10 mouse cellular contexts compared by ENCODE assay signal in the genomic region with DNA sequence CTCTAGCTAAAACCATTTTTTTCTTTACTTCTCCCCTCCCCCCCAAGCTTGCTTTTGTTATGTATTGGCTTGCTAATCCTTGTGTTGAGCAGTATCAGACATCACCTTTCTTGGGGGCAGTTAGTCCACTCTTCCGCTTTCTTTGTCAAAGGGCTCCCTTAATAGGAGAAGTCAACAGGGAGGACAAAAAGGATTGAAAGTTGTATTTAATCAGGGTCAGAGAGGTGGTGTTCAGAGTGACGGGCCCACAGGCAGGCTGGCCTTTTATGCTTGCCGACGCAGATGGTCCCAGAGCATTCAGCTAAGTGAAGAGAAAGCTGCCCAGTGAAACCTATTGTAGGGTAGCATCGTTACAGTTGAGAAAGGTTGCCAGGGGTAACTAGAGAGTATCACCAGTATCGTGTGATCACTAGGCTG.
DNase-seq lines count a peak whose midpoint lies in the region; ATAC-seq and TF ChIP-seq lines count a peak whose summit lies in the region.
"Had no signal": no experiment of that assay in that cellular context is flagged by ENCODE, and none has a peak within 500 bp of the region (broad histone marks: within the 10 kb centered on the region; RNA-seq: fewer than 3 reads in every experiment).

No protein-coding gene starts in this region.

- WGBS in midbrain, embryonic 10.5 days, result 10% methylated on average over 6 of the region's 6 CpGs
- WGBS in midbrain, embryonic 16.5 days, result 8% methylated on average over 6 of the region's 6 CpGs
- 5% methylated on average over 6 of the region's 6 CpGs for WGBS in forebrain, embryonic 11.5 days
- WGBS in stomach, postnatal 0 days, result 51% methylated on average over 6 of the region's 6 CpGs

- H3K36me3 ChIP-seq in midbrain, embryonic 10.5 days, result no peaks in the 10 kb centered on the region
- H3K36me3 ChIP-seq in midbrain, embryonic 16.5 days (ENCODE audit: control insufficient read depth, insufficient read depth, low read length), result no peaks in the 10 kb centered on the region
- H3K36me3 ChIP-seq in forebrain, embryonic 11.5 days (ENCODE audit: control insufficient read depth, insufficient read depth, low read length), result no peaks in the 10 kb centered on the region
- H3K36me3 ChIP-seq in stomach, postnatal 0 days (ENCODE audit: control insufficient read depth, insufficient read depth, low read length), result no peaks in the 10 kb centered on the region
- H3K36me3 ChIP-seq: limb, embryonic 15.5 days had no signal

- peaks cover 8% of the 10 kb centered on the region; the same call in 1 of the 2 replicates for H3K9me3 ChIP-seq in midbrain, embryonic 10.5 days (replicated peaks)
- H3K9me3 ChIP-seq in midbrain, embryonic 16.5 days (replicated peaks; ENCODE audit: control insufficient read depth, low read length, poor library complexity, severe bottlenecking), result no peaks in the 10 kb centered on the region
- H3K9me3 ChIP-seq in forebrain, embryonic 11.5 days (ENCODE audit: control insufficient read depth, low read length), result no peaks in the 10 kb centered on the region
- no peaks in the 10 kb centered on the region for H3K9me3 ChIP-seq in stomach, postnatal 0 days (ENCODE audit: control insufficient read depth, low read length)
- H3K9me3 ChIP-seq: limb, embryonic 15.5 days had no signal

- peaks cover 24% of the 10 kb centered on the region for H3K4me1 ChIP-seq in midbrain, embryonic 10.5 days
- H3K4me1 ChIP-seq in midbrain, embryonic 16.5 days (ENCODE audit: control insufficient read depth, insufficient read depth, low read length), result no peaks in the 10 kb centered on the region
- H3K4me1 ChIP-seq in forebrain, embryonic 11.5 days (replicated peaks; ENCODE audit: control insufficient read depth, insufficient read depth, low read length), result peaks cover 4% of the 10 kb centered on the region; the same call in 1 of the 2 replicates
- H3K4me1 ChIP-seq in stomach, postnatal 0 days (replicated peaks; ENCODE audit: control insufficient read depth, insufficient read depth), result no peaks in the 10 kb centered on the region
- H3K4me1 ChIP-seq: limb, embryonic 15.5 days had no signal

- TF ChIP-seq EP300 in stomach, postnatal 0 days (optimal IDR thresholded peaks at IDR 0.05), result no peak

- no peak overlapping the region for H3K4me2 ChIP-seq in midbrain, embryonic 16.5 days (ENCODE audit: low read length)
- H3K4me2 ChIP-seq in forebrain, embryonic 11.5 days (ENCODE audit: low read depth, low read length, severe bottlenecking), result no peak overlapping the region
- no peak overlapping the region for H3K4me2 ChIP-seq in stomach, postnatal 0 days (replicated peaks; ENCODE audit: low read depth)
- H3K4me2 ChIP-seq: limb, embryonic 15.5 days had no signal

- no peak for ATAC-seq in midbrain, embryonic 16.5 days
- ATAC-seq in forebrain, embryonic 11.5 days (replicated peaks; ENCODE audit: low FRiP score), result peak; percentile 80
- no peak for ATAC-seq in stomach, postnatal 0 days (ENCODE audit: low FRiP score, low TSS enrichment)
- no peak for ATAC-seq in megakaryocyte-erythroid progenitor cell, adult 5-6 weeks (replicated peaks; ENCODE audit: low FRiP score, low TSS enrichment, poor library complexity, severe bottlenecking)

- no peak overlapping the region for H3K9ac ChIP-seq in midbrain, embryonic 16.5 days (ENCODE audit: low read depth, low read length)
- H3K9ac ChIP-seq in forebrain, embryonic 11.5 days (ENCODE audit: low read length), result no peak overlapping the region
- no peak overlapping the region for H3K9ac ChIP-seq in stomach, postnatal 0 days (ENCODE audit: low read length)
- H3K9ac ChIP-seq: limb, embryonic 15.5 days had no signal

- DNase-seq in midbrain, embryonic 10.5 days (ENCODE audit: low spot score), result peak; percentile 94
- DNase-seq in forebrain, embryonic 11.5 days (ENCODE audit: low spot score), result peak; percentile 74
- DNase-seq in mesoderm, embryonic 11.5 days (ENCODE audit: low read depth, low spot score), result peak; percentile 80
- DNase-seq in stomach, postnatal 0 days (ENCODE audit: low spot score), result no peak
- DNase-seq in layer of hippocampus, adult 2 months (ENCODE audit: low spot score in 2 of 2), result no peak
- DNase-seq in kidney, postnatal 36 days, result no peak
- DNase-seq: lung, postnatal 4 days had no signal

- H3K4me3 ChIP-seq in midbrain, embryonic 10.5 days, result no peak overlapping the region
- H3K4me3 ChIP-seq in midbrain, embryonic 16.5 days (ENCODE audit: low read depth, low read length), result no peak overlapping the region
- no peak overlapping the region for H3K4me3 ChIP-seq in forebrain, embryonic 11.5 days (ENCODE audit: low read depth, low read length)
- no peak overlapping the region for H3K4me3 ChIP-seq in stomach, postnatal 0 days (ENCODE audit: low read depth, low read length)
- H3K4me3 ChIP-seq in layer of hippocampus, adult 2 months, result no peak overlapping the region
- H3K4me3 ChIP-seq: limb, embryonic 15.5 days had no signal

- peaks cover 88% of the 10 kb centered on the region for H3K27me3 ChIP-seq in midbrain, embryonic 10.5 days (ENCODE audit: low read depth, poor library complexity, severe bottlenecking)
- peaks cover 14% of the 10 kb centered on the region for H3K27me3 ChIP-seq in midbrain, embryonic 16.5 days (ENCODE audit: control insufficient read depth, insufficient read depth, low read depth, low read length)
- peaks cover 7% of the 10 kb centered on the region; the same call in 1 of the 2 replicates for H3K27me3 ChIP-seq in forebrain, embryonic 11.5 days (ENCODE audit: control insufficient read depth, insufficient read depth, low read length)
- H3K27me3 ChIP-seq in stomach, postnatal 0 days (ENCODE audit: control insufficient read depth, insufficient read depth, low read length), result no peaks in the 10 kb centered on the region
- H3K27me3 ChIP-seq: limb, embryonic 15.5 days had no signal

- no peak for TF ChIP-seq CTCF in stomach, postnatal 0 days (IDR thresholded peaks at IDR 0.05; ENCODE audit: low read depth)
- no peak for TF ChIP-seq CTCF in layer of hippocampus, adult 2 months (conservative IDR thresholded peaks at IDR 0.05)

- H3K27ac ChIP-seq in midbrain, embryonic 10.5 days (replicated peaks), result no peak overlapping the region
- no peak overlapping the region for H3K27ac ChIP-seq in midbrain, embryonic 16.5 days (ENCODE audit: low read length)
- no peak overlapping the region for H3K27ac ChIP-seq in forebrain, embryonic 11.5 days (ENCODE audit: low read depth, low read length)
- H3K27ac ChIP-seq in stomach, postnatal 0 days (replicated peaks), result no peak overlapping the region
- H3K27ac ChIP-seq in layer of hippocampus, adult 2 months, result no peak overlapping the region
- H3K27ac ChIP-seq: limb, embryonic 15.5 days had no signal

Comparison
In these comparisons a context has a peak if more than half of its experiments do, and no peak if none do; other contexts are left out.
1. DNase-seq: peak in midbrain, embryonic 10.5 days (single experiment), forebrain, embryonic 11.5 days (single experiment) and mesoderm, embryonic 11.5 days (single experiment); none in stomach, postnatal 0 days (single experiment), layer of hippocampus, adult 2 months (0 of 2) and kidney, postnatal 36 days (0 of 2).